Mouse (Mus musculus) T-helper 1 cell (primary cell): ENCODE data around the gene Steap4.
"Not testable (repeated sequence)": the region's sequence is repeated elsewhere in the genome, so short reads cannot be mapped to it uniquely, and the experiment has no call there.

ENCODE experiments used
- in situ Hi-C: fragments of 300-600 bp; cut with MboI, MseI; formaldehyde crosslinking; loops from one replicate; pipeline ENCODE4 v1.15.1; 2025; ENCODE audit warnings: high pct_unique_total_duplicates

The Steap4 gene

DNA sequence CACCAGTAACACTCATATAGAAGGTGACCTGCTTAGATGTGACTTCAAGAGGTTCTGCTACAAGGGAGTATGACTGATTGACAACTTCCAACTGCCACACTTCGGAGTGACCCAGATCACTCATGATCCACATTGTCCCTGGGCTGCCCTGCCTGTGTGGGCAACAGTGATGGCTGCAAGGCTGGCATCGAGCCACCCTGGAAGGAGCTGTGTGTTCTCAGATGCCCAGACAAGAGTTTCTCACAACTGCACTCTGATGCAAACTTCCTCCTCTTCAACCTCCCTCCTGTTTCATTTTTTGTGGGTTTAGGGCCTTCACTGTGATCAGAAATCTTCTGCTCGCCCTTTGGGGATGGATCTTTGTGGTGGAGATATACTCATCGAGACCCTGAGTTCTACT is 28.2 kb downstream of the Steap4 start:
- in situ Hi-C loops = no loop called here

GRCm38 (mm10) chr5:7991631-7992030 is 31.4 kb downstream of the Steap4 start:
- in situ Hi-C loops = not testable (repeated sequence)

GRCm38 (mm10) chr5:7993766-7994165 is 33.5 kb downstream of the Steap4 start:
- in situ Hi-C loops = no loop called here

GRCm38 (mm10) chr5:7995288-7995897 is 35.1 kb downstream of the Steap4 start:
- in situ Hi-C loops = no loop called here

DNA sequence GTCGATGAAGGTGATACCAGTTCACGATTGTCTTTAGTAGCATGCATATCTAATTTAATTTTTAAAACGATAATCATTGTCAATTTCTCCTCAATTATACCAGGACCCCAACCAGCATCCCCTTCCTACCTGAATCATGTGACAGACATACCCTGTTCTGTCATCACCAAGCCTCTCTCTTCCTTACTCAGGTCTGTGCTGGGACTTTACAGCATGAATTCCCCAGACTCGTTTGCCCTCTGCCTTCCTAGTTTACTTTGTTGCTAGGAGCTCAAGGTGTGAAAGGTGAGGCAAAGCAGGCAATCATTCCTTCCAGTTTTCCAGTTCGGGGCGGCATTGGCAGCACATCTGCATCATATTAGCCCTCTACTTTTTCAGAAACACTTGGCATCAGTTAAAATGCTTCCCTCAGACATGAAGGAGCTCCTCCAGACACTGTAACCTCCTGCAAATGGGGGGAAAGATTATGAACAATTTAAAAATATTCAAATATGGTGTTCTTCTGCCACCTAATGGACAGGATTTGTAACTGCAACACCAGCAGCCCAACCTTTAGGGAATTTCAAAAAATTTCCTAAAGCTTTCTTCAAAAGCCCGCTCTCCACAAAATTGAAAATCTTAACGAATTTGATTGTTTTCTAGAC is 36.3 kb downstream of the Steap4 start:
- in situ Hi-C loops = no loop called here

GRCm38 (mm10) chr5:7997086-7997485 is 36.8 kb downstream of the Steap4 start:
- in situ Hi-C loops = no loop called here

GRCm38 (mm10) chr5:8000466-8000865 is 40.2 kb downstream of the Steap4 start:
- in situ Hi-C loops = no loop called here

DNA sequence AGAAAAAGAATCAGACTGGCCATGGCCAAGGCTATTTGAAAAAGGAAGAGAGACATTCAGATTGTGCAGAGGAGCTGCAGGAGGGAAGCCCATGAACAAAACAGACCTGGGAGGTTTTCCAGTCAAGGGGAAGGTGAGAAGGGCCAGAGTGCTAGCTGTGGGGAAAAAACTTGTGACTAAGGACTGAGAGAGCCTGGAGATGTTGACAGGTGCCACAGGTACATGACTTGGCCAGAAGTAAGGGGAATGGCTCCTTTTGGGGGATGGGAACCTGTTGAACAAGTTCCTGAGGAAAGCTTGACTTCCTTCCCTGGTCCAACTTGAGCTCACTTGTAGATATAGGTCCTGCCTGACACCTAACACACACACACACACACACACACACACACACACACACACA is 42.6 kb downstream of the Steap4 start:
- in situ Hi-C loops = no loop called here

DNA sequence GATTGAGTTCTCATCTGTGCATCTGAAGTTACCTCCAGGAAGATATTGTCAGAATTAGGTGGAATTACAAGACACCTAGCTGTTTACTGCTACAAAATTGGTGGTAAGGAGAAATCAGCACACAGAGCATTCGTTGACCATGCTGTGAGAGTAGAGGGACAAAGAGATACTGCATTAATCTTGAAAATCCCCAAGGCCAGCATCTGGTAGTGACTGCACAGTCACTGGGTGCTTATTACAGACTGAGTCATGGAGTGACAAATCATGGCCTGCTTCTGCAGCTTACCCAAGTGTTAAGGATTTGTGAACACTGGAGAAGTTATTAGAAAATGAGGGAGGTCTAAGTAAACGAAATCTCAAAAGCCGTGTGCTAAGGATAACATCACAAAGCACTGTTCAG is 53.0 kb downstream of the Steap4 start:
- in situ Hi-C loops = no loop called here
